Mouse (Mus musculus) limb, embryonic 11.5 days (tissue): Measurements from ENCODE around the gene Gm13285. TPM values are rescaled to one million over a fixed set of nuclear protein-coding genes. Genes with fewer than 3 reads are reported as not detected.
"Not testable (repeated sequence)": the region's sequence is repeated elsewhere in the genome, so short reads cannot be mapped to it uniquely, and the experiment has no call there.

ENCODE experiments used
- ATAC-seq: fragments of 200-750 bp; cut with Nextera tagmentation; 2 replicates; pipeline ENCODE4 v1.8.0; 2017; ENCODE audit warnings: low read depth; ENCODE audit not compliant: insufficient number of reproducible peaks, low FRiP score, low TSS enrichment
- DNase-seq: peaks from one replicate; pipeline ENCODE4 v3.0.0-alpha.2; 2015; ENCODE audit warnings: low spot score
- H3K27ac ChIP-seq: fragments of 300-500 bp; sonication (generic); replicated peaks from 2 replicates; pipeline ENCODE4 v1.5.1; 2014; ENCODE audit warnings: low read depth, mild to moderate bottlenecking, low read length
- H3K27me3 ChIP-seq: fragments of 300-500 bp; sonication (generic); 2 replicates; pipeline ENCODE4 v1.6.1; 2014; ENCODE audit warnings: mild to moderate bottlenecking, low read length, mixed read lengths; ENCODE audit not compliant: control insufficient read depth, insufficient read depth
- H3K36me3 ChIP-seq: fragments of 300-500 bp; sonication (generic); 2 replicates; pipeline ENCODE4 v1.6.1; 2014; ENCODE audit warnings: mild to moderate bottlenecking, low read length, moderate library complexity, mixed read lengths; ENCODE audit not compliant: control insufficient read depth, insufficient read depth
- H3K4me1 ChIP-seq: fragments of 300-500 bp; sonication (generic); 2 replicates; pipeline ENCODE4 v1.6.1; 2014; ENCODE audit warnings: low read length, mixed read lengths; ENCODE audit not compliant: control insufficient read depth, insufficient read depth
- H3K4me2 ChIP-seq: fragments of 300-500 bp; sonication (generic); 2 replicates; pipeline ENCODE4 v1.6.1; 2014; ENCODE audit warnings: low read depth, mild to moderate bottlenecking, moderate library complexity; ENCODE audit not compliant: severe bottlenecking
- H3K4me3 ChIP-seq: fragments of 300-500 bp; sonication (generic); 2 replicates; pipeline ENCODE4 v1.5.1; 2014; ENCODE audit warnings: low read depth, low read length
- H3K9ac ChIP-seq: fragments of 300-500 bp; sonication (generic); 2 replicates; pipeline ENCODE4 v1.6.1; 2014; ENCODE audit warnings: mild to moderate bottlenecking, low read length
- H3K9me3 ChIP-seq: fragments of 300-500 bp; sonication (generic); 2 replicates; pipeline ENCODE4 v1.6.1; 2016; ENCODE audit warnings: low read length; ENCODE audit not compliant: control insufficient read depth
- WGBS: fragments of 180-500 bp; shearing (Covaris S2); extraction: QIAGEN DNeasy Blood & Tissue Kit; methylation state at CpG from one replicate; pipeline ENCODE4 v1.1.7; 2014; 5-methylcytosine and 5-hydroxymethylcytosine counted together
- polyA plus RNA-seq: library from polyadenylated mRNA; unstranded; fragments of >200 nt; fragmentation: Nextera tagmentation; extraction: Ambion mirVana; gene quantifications from 2 replicates; pipeline ENCODE4 v1.2.1, GENCODE M21; 2014

Gm13285 gene
- 1.1 and 1.4 TPM in 2 replicates for polyA plus RNA-seq

DNA sequence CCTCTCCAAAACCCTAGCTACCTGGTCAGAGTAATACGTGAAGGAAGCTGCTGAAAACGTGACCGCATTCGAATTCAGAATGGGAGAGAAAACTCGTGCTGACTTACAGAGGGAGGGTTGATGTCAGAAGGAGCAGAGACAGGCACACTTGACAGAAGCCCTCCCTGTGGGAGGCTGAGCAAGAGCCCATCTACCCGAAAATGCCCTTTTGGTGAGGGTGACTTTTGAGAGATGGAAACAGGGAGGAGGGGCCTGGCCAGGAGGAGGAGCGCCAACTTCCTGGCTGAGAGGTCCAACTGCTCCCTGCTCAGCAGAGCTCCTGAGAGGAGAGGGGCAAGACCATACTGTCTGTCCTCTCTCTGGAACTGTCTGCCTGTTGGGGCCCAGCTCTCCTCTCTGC is at the start of gene Gm13285:
Gene Gm13285 (plus strand): TSS at position 301 of the 400 bp plus-strand sequence.
- not testable (repeated sequence) for H3K4me2 ChIP-seq, H3K27me3 ChIP-seq, DNase-seq, H3K4me3 ChIP-seq, H3K9me3 ChIP-seq, H3K9ac ChIP-seq, ATAC-seq, H3K27ac ChIP-seq, H3K36me3 ChIP-seq, H3K4me1 ChIP-seq
- 21% methylated on average over 3 of the region's 7 CpGs for WGBS

- H3K36me3 ChIP-seq: no peaks in the 10 kb centered on the region
- no peak overlapping the region for H3K9ac ChIP-seq
- H3K27me3 ChIP-seq: no peaks in the 10 kb centered on the region
- WGBS: 29% methylated on average over 6 of the region's 6 CpGs
- no peak overlapping the region for H3K4me3 ChIP-seq
- H3K9me3 ChIP-seq: no peaks in the 10 kb centered on the region
- no peak overlapping the region for H3K4me2 ChIP-seq
- DNase-seq: no peak
- no peak overlapping the region for H3K27ac ChIP-seq
- ATAC-seq: no peak
- no peaks in the 10 kb centered on the region for H3K4me1 ChIP-seq
Observed at GRCm38 (mm10) chr4:88749926-88750325, 49.5 kb upstream of the Gm13285 start.

DNA sequence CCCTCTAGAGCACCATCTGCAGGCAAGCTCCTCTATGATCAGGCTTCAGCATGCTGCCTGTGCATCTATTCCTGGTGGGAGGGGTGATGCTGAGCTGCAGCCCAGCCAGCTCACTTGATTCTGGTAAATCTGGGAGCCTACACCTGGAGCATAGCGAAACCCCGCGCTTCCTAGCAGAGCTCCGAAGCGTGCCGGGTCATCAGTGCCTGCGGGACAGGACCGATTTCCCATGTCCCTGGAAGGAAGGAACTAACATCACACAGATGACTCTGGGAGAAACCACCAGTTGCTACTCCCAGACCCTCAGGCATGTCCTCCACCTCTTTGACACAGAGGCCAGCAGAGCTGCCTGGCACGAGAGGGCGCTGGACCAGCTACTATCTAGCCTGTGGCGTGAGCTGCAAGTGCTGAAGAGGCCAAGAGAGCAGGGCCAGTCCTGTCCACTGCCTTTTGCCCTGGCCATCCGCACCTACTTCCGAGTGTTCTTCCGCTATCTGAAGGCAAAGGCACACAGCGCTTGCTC is 44.6 kb upstream of the Gm13285 start, which contains the start of gene Gm13271:
Gene Gm13271 (plus strand): TSS at position 51 of the 523 bp plus-strand sequence.
- not testable (repeated sequence) for H3K9me3 ChIP-seq, H3K9ac ChIP-seq, DNase-seq, H3K4me3 ChIP-seq, H3K36me3 ChIP-seq, H3K27ac ChIP-seq, ATAC-seq, H3K27me3 ChIP-seq, H3K4me1 ChIP-seq, H3K4me2 ChIP-seq
- 74% methylated on average over 14 of the region's 15 CpGs for WGBS

GRCm38 (mm10) chr4:88756581-88757513 is 42.6 kb upstream of the Gm13285 start:
- WGBS: 14% methylated on average over 28 of the region's 31 CpGs
- peak overlapping the region; percentile 77 for H3K27ac ChIP-seq
- H3K9me3 ChIP-seq, H3K27me3 ChIP-seq, ATAC-seq, H3K36me3 ChIP-seq, H3K4me1 ChIP-seq: not testable (repeated sequence)
- H3K9ac ChIP-seq: peak overlapping the region; percentile 60
- peak; percentile 58 for DNase-seq
- H3K4me2 ChIP-seq: peak overlapping the region; percentile 61
- H3K4me3 ChIP-seq: peak overlapping the region; percentile 37

- WGBS: under 1% methylated on average over 11 of the region's 21 CpGs
- Histone ChIP-seq H3K4me2 (peak overlapping the region; percentile 61), H3K27ac (peak overlapping the region; percentile 77), H3K4me3 (peak overlapping the region; percentile 37), H3K9ac (peak overlapping the region; percentile 60; the same call in 1 of the 2 replicates)
- H3K4me1 ChIP-seq, H3K36me3 ChIP-seq, H3K9me3 ChIP-seq, H3K27me3 ChIP-seq: not testable (repeated sequence)
- DNase-seq (peak; percentile 85), ATAC-seq (peak; percentile 99)
Observed at GRCm38 (mm10) chr4:88757628-88758031, 41.8 kb upstream of the Gm13285 start.

DNA sequence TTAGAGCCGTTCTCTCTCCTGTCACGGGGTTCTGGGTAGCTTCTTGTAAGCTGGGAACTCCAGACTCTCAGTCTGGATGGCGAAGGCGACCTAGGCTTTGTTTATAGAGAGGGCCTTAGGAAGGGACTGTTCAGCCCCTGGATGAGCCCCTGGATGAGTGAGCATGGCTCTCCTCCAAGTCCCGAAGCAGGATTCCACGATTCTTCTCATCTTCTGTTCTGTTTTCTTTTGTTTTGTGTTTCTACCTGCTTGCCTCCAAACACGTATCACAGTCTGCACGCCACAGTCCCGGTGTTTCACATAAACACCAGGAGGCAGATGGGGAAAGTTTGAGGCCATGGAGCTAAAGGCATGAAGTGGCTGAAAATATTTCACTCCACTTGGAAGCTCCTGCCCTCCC is 40.7 kb upstream of the Gm13285 start:
- not testable (repeated sequence) for H3K9me3 ChIP-seq, H3K4me1 ChIP-seq, DNase-seq, H3K4me3 ChIP-seq, ATAC-seq, H3K4me2 ChIP-seq, H3K9ac ChIP-seq, H3K27me3 ChIP-seq, H3K36me3 ChIP-seq, H3K27ac ChIP-seq
- 88% methylated on average over 9 of the region's 9 CpGs for WGBS

DNA sequence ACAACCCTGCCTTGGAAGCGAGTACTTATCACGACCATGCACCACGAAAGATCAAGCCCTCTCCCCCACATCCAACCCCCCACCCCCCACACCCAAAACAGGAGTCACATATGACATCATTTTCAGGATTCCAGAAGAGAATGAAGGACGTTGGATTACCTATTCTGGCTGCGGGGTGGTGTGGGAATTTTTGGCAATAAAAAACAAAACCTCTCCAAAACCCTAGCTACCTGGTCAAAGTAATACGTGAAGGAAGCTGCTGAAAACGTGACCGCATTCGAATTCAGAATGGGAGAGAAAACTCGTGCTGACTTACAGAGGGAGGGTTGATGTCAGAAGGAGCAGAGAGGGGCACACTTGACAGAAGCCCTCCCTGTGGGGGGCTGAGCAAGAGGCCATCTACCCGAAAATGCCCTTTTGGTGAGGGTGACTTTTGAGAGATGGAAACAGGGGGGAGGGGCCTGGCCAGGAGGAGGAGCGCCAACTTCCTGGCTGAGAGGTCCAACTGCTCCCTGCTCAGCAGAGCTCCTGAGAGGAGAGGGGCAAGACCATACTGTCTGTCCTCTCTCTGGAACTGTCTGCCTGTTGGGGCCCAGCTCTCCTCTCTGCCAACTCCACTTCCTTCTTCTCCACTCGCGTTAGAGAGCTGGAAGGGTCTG is 39.7 kb upstream of the Gm13285 start, which contains the start of gene Gm13283:
Gene Gm13283 (plus strand): TSS at position 510 of the 659 bp plus-strand sequence.
- not testable (repeated sequence) for H3K4me1 ChIP-seq, H3K27ac ChIP-seq, ATAC-seq, H3K36me3 ChIP-seq, DNase-seq, H3K9ac ChIP-seq, H3K9me3 ChIP-seq, H3K4me3 ChIP-seq, H3K27me3 ChIP-seq
- 26% methylated on average over 6 of the region's 14 CpGs for WGBS
- peak within 1 kb of the TSS; percentile 17; the same call in 1 of the 2 replicates for H3K4me2 ChIP-seq

- not testable (repeated sequence) for H3K4me3 ChIP-seq, H3K4me1 ChIP-seq, H3K9ac ChIP-seq, H3K36me3 ChIP-seq, H3K27ac ChIP-seq, ATAC-seq, H3K9me3 ChIP-seq, H3K27me3 ChIP-seq
- H3K4me2 ChIP-seq: peak overlapping the region; percentile 17; the same call in 1 of the 2 replicates
- WGBS: under 1% methylated on average over 17 of the region's 28 CpGs
- DNase-seq: peak; percentile 76
Observed at GRCm38 (mm10) chr4:88760431-88760830, 39.0 kb upstream of the Gm13285 start.
